ENCODE assay signal across 23 mouse cellular contexts in the genomic region with DNA sequence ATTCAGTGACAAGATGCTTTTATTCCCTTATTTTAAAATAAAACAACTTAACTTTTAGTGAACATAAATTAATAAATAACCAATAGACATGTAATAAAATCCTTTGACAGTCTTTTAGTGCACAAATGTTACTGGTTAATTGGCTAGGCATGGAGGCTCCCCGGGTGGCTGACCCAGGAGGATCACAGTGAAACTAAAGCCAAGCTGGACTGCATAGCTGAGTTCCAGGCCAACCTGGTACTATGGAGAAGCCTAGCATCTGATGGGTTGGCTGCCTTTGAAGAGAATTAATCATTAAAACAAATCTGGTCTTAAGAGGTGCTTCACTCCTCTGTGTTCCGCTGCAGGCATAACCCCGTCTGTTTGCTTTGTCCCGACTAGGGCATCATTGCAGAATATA. TPM values are rescaled to one million over a fixed set of nuclear protein-coding genes. Genes with fewer than 3 reads are reported as not detected.
"Had no signal": no experiment of that assay in that cellular context is flagged by ENCODE, and none has a peak within 500 bp of the region (broad histone marks: within the 10 kb centered on the region; RNA-seq: fewer than 3 reads in every experiment).

No protein-coding gene starts in this region.

- H3K4me3 ChIP-seq: layer of hippocampus, adult 2 months; limb, embryonic 10.5 days; limb, embryonic 13.5 days; liver, embryonic 12.5 days; liver, embryonic 15.5 days; lung, embryonic 15.5 days; megakaryocyte, embryonic 14.5 days; midbrain, embryonic 10.5 days; neural tube, embryonic 12.5 days; neural tube, embryonic 15.5 days; stomach, embryonic 15.5 days had no signal

- H3K4me1 ChIP-seq: limb, embryonic 10.5 days; liver, embryonic 12.5 days; liver, embryonic 15.5 days; lung, embryonic 15.5 days; megakaryocyte, embryonic 14.5 days; midbrain, embryonic 10.5 days; neural tube, embryonic 12.5 days; neural tube, embryonic 15.5 days; stomach, embryonic 15.5 days had no signal

- H3K4me2 ChIP-seq: limb, embryonic 13.5 days; liver, embryonic 12.5 days; liver, embryonic 15.5 days; lung, embryonic 15.5 days; neural tube, embryonic 12.5 days; neural tube, embryonic 15.5 days; stomach, embryonic 15.5 days had no signal

- H3K27ac ChIP-seq: layer of hippocampus, adult 2 months; limb, embryonic 10.5 days; limb, embryonic 13.5 days; liver, embryonic 12.5 days; liver, embryonic 15.5 days; lung, embryonic 15.5 days; midbrain, embryonic 10.5 days; neural tube, embryonic 12.5 days; neural tube, embryonic 15.5 days; stomach, embryonic 15.5 days had no signal

- H3K9me3 ChIP-seq: limb, embryonic 10.5 days; limb, embryonic 13.5 days; liver, embryonic 12.5 days; liver, embryonic 15.5 days; lung, embryonic 15.5 days; megakaryocyte, embryonic 14.5 days; midbrain, embryonic 10.5 days; neural tube, embryonic 12.5 days; neural tube, embryonic 15.5 days; stomach, embryonic 15.5 days had no signal

- H3K9ac ChIP-seq: limb, embryonic 13.5 days; liver, embryonic 12.5 days; liver, embryonic 15.5 days; lung, embryonic 15.5 days; neural tube, embryonic 12.5 days; neural tube, embryonic 15.5 days; stomach, embryonic 15.5 days had no signal

- H3K27me3 ChIP-seq: limb, embryonic 13.5 days; liver, embryonic 15.5 days; lung, embryonic 15.5 days; neural tube, embryonic 12.5 days; neural tube, embryonic 15.5 days; stomach, embryonic 15.5 days had no signal

- H3K36me3 ChIP-seq: liver, embryonic 12.5 days; liver, embryonic 15.5 days; lung, embryonic 15.5 days; stomach, embryonic 15.5 days had no signal

- ATAC-seq: inflammation-experienced regulatory T-cells, adult 6 months; intestine, embryonic 16.5 days; liver, embryonic 12.5 days had no signal

- DNase-seq: layer of hippocampus, adult 9-11 months; liver; lung, adult 18-20 months; lung, postnatal 10 days; lung, postnatal 36 days; midbrain, embryonic 14.5 days; right cerebral cortex, postnatal 25 days; spleen, adult 18-20 months; thymus, postnatal 25 days had no signal

RNA-seq across cellular contexts. Expression of gene Ucp1, which starts 57.1 kb away (rescaled TPM):
- polyA plus RNA-seq: inflammation-experienced regulatory T-cells, adult 6 months; intestine, embryonic 16.5 days; kidney, embryonic 14.5 days; limb, embryonic 10.5 days; limb, embryonic 13.5 days; liver, embryonic 12.5 days; liver, embryonic 15.5 days; lung, embryonic 15.5 days; midbrain, embryonic 10.5 days; midbrain, embryonic 14.5 days; stomach, embryonic 15.5 days had no signal
